Mouse (Mus musculus) lung, postnatal 0 days (tissue): ENCODE measurements around the gene Selp.

Experiments
- CTCF ChIP-seq: IDR thresholded peaks from 2 replicates; pipeline ENCODE4 v1.5.1; 2016; ENCODE audit warnings: antibody characterized with exemption, mild to moderate bottlenecking
- EP300 ChIP-seq: IDR thresholded peaks from 2 replicates; pipeline ENCODE4 v1.6.1; 2016; ENCODE audit warnings: antibody characterized with exemption, mild to moderate bottlenecking, control low read depth

DNA sequence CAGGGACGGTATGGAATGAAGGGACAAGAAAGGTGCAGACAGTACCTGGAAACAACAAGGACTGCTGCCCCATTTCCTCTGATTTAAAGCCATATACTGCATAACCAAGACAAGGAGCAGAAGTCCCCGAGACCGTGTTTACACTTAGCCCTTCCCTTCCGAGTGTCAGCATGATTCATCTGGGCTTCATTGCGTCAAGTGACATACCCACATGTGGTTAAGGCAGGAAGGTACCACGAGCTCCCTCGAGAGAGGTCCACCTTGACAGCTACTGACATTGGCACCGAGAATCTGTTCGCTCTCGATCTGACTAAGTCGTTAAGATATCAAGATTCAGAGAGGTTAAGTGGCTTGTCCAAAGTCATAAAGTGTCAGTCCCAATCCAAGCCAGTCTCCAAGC lies 20.9 kb downstream of the Selp start:
- no peak for TF ChIP-seq CTCF
- 0 out of 2 replicates have a peak, but pooled peaks have one; percentile 4 for TF ChIP-seq EP300
